Mouse (Mus musculus): ENCODE data around the gene Atp2b4. TPM values are rescaled to one million over a fixed set of nuclear protein-coding genes. Genes with fewer than 3 reads are reported as not detected.

Atp2b4 gene
- polyA plus RNA-seq, 2 experiments: 22.9 to 23.7 TPM

GRCm38 (mm10) chr1:133695901-133696300 lies 104.9 kb downstream of the Atp2b4 start:
- Histone ChIP-seq H3K4me1 (ENCODE audit: control insufficient read depth, insufficient read depth, low read length) (peaks cover 31% of the 10 kb centered on the region), H3K27ac (replicated peaks; ENCODE audit: low read depth, low read length) (peak overlapping the region; percentile 56), H3K36me3 (ENCODE audit: control insufficient read depth, insufficient read depth, low read length) (no peaks in the 10 kb centered on the region), H3K4me3 (replicated peaks; ENCODE audit: low read length) (no peak overlapping the region), H3K9ac (ENCODE audit: low read depth, low read length, severe bottlenecking) (no peak overlapping the region), H3K4me2 (replicated peaks; ENCODE audit: low read depth, low read length, severe bottlenecking) (no peak overlapping the region), H3K9me3 (ENCODE audit: control insufficient read depth, low read length) (no peaks in the 10 kb centered on the region), H3K27me3 (ENCODE audit: control insufficient read depth, insufficient read depth, low read length) (no peaks in the 10 kb centered on the region)
- WGBS: 25% methylated on average over 7 of the region's 7 CpGs
- peak; percentile 47 for ATAC-seq (ENCODE audit: low FRiP score, low read depth)
- no peak for TF ChIP-seq POLR2A (IDR thresholded peaks at IDR 0.05; ENCODE audit: borderline replicate concordance, extremely low read depth, insufficient read depth, insufficient read length)
- DNase-seq (ENCODE audit: low spot score): peak; percentile 77

GRCm38 (mm10) chr1:133694876-133695275 lies 106.0 kb downstream of the Atp2b4 start:
- 100% methylated on average over 1 of the region's 1 CpGs for WGBS
- no peak overlapping the region for H3K4me2 ChIP-seq (replicated peaks; ENCODE audit: low read depth, low read length, severe bottlenecking)
- ATAC-seq (ENCODE audit: low FRiP score, low read depth) (no peak), DNase-seq (ENCODE audit: low spot score) (no peak)
- H3K4me1 ChIP-seq (ENCODE audit: control insufficient read depth, insufficient read depth, low read length): peaks cover 33% of the 10 kb centered on the region
- no peaks in the 10 kb centered on the region for H3K36me3 ChIP-seq (ENCODE audit: control insufficient read depth, insufficient read depth, low read length)
- no peaks in the 10 kb centered on the region for H3K27me3 ChIP-seq (ENCODE audit: control insufficient read depth, insufficient read depth, low read length)
- H3K9me3 ChIP-seq (ENCODE audit: control insufficient read depth, low read length): no peaks in the 10 kb centered on the region
- no peak overlapping the region for H3K9ac ChIP-seq (ENCODE audit: low read depth, low read length, severe bottlenecking)
- H3K4me3 ChIP-seq (replicated peaks; ENCODE audit: low read length): no peak overlapping the region
- TF ChIP-seq POLR2A (IDR thresholded peaks at IDR 0.05; ENCODE audit: borderline replicate concordance, extremely low read depth, insufficient read depth, insufficient read length): no peak
- H3K27ac ChIP-seq (replicated peaks; ENCODE audit: low read depth, low read length): peak overlapping the region; percentile 50; the same call in 1 of the 2 replicates

GRCm38 (mm10) chr1:133694301-133694700 lies 106.5 kb downstream of the Atp2b4 start:
- H3K9ac ChIP-seq (ENCODE audit: low read depth, low read length, severe bottlenecking): no peak overlapping the region
- no peak overlapping the region for H3K4me2 ChIP-seq (replicated peaks; ENCODE audit: low read depth, low read length, severe bottlenecking)
- H3K36me3 ChIP-seq (ENCODE audit: control insufficient read depth, insufficient read depth, low read length): no peaks in the 10 kb centered on the region
- H3K4me3 ChIP-seq (replicated peaks; ENCODE audit: low read length): no peak overlapping the region
- H3K27me3 ChIP-seq (ENCODE audit: control insufficient read depth, insufficient read depth, low read length): no peaks in the 10 kb centered on the region
- DNase-seq (ENCODE audit: low spot score) (no peak), ATAC-seq (ENCODE audit: low FRiP score, low read depth) (no peak)
- no peak for TF ChIP-seq POLR2A (IDR thresholded peaks at IDR 0.05; ENCODE audit: borderline replicate concordance, extremely low read depth, insufficient read depth, insufficient read length)
- peak overlapping the region; percentile 50; the same call in 1 of the 2 replicates for H3K27ac ChIP-seq (replicated peaks; ENCODE audit: low read depth, low read length)
- H3K9me3 ChIP-seq (ENCODE audit: control insufficient read depth, low read length): no peaks in the 10 kb centered on the region
- H3K4me1 ChIP-seq (ENCODE audit: control insufficient read depth, insufficient read depth, low read length): peaks cover 34% of the 10 kb centered on the region
- 23% methylated on average over 1 of the region's 1 CpGs for WGBS

GRCm38 (mm10) chr1:133693536-133694114 lies 107.2 kb downstream of the Atp2b4 start:
- DNase-seq (ENCODE audit: low spot score): no peak
- H3K4me2 ChIP-seq (replicated peaks; ENCODE audit: low read depth, low read length, severe bottlenecking): no peak overlapping the region
- WGBS: 61% methylated on average over 11 of the region's 11 CpGs
- no peaks in the 10 kb centered on the region for H3K36me3 ChIP-seq (ENCODE audit: control insufficient read depth, insufficient read depth, low read length)
- H3K4me1 ChIP-seq (ENCODE audit: control insufficient read depth, insufficient read depth, low read length): peaks cover 34% of the 10 kb centered on the region
- TF ChIP-seq POLR2A (IDR thresholded peaks at IDR 0.05; ENCODE audit: borderline replicate concordance, extremely low read depth, insufficient read depth, insufficient read length): no peak
- H3K27ac ChIP-seq (replicated peaks; ENCODE audit: low read depth, low read length): peak overlapping the region; percentile 20; the same call in 1 of the 2 replicates
- no peak for ATAC-seq (ENCODE audit: low FRiP score, low read depth)
- no peaks in the 10 kb centered on the region for H3K9me3 ChIP-seq (ENCODE audit: control insufficient read depth, low read length)
- no peaks in the 10 kb centered on the region for H3K27me3 ChIP-seq (ENCODE audit: control insufficient read depth, insufficient read depth, low read length)
- H3K4me3 ChIP-seq (replicated peaks; ENCODE audit: low read length): no peak overlapping the region
- H3K9ac ChIP-seq (ENCODE audit: low read depth, low read length, severe bottlenecking): no peak overlapping the region

- Histone ChIP-seq H3K4me3 (replicated peaks; ENCODE audit: low read length) (no peak overlapping the region), H3K36me3 (ENCODE audit: control insufficient read depth, insufficient read depth, low read length) (no peaks in the 10 kb centered on the region), H3K9me3 (ENCODE audit: control insufficient read depth, low read length) (no peaks in the 10 kb centered on the region), H3K27me3 (ENCODE audit: control insufficient read depth, insufficient read depth, low read length) (no peaks in the 10 kb centered on the region), H3K4me1 (ENCODE audit: control insufficient read depth, insufficient read depth, low read length) (peaks cover 34% of the 10 kb centered on the region), H3K27ac (replicated peaks; ENCODE audit: low read depth, low read length) (no peak overlapping the region), H3K4me2 (replicated peaks; ENCODE audit: low read depth, low read length, severe bottlenecking) (no peak overlapping the region), H3K9ac (ENCODE audit: low read depth, low read length, severe bottlenecking) (no peak overlapping the region)
- no peak for ATAC-seq (ENCODE audit: low FRiP score, low read depth)
- no peak for DNase-seq (ENCODE audit: low spot score)
- 63% methylated on average over 4 of the region's 4 CpGs for WGBS
- TF ChIP-seq POLR2A (IDR thresholded peaks at IDR 0.05; ENCODE audit: borderline replicate concordance, extremely low read depth, insufficient read depth, insufficient read length): no peak
Observed at GRCm38 (mm10) chr1:133692195-133692594, 108.6 kb downstream of the Atp2b4 start.

All from limb, embryonic 14.5 days (tissue).